Mouse (Mus musculus) v-Abl transformed pro-B cells (cell line): Measurements from ENCODE around the gene Ppp1r1a.

Source experiments
- in situ Hi-C, 2 experiments: fragments of 400-800 bp; cut with MboI; formaldehyde crosslinking; loops; one replicate each; pipeline ENCODE4 v1.15.1; 2025; ENCODE audit not compliant: unreplicated experiment in 2 of 2

Ppp1r1a gene

GRCm38 (mm10) chr15:103518600-103519385, 19.0 kb downstream of the Ppp1r1a start:
- in situ Hi-C loops: no loop called here

GRCm38 (mm10) chr15:103514914-103515313, 22.9 kb downstream of the Ppp1r1a start:
- in situ Hi-C loops: no loop called here

GRCm38 (mm10) chr15:103514119-103514518, 23.7 kb downstream of the Ppp1r1a start:
- in situ Hi-C loops: no loop called here

GRCm38 (mm10) chr15:103513621-103514031, 24.2 kb downstream of the Ppp1r1a start:
- in situ Hi-C loops: no loop called here

GRCm38 (mm10) chr15:103511652-103512051, 26.2 kb downstream of the Ppp1r1a start:
- in situ Hi-C loops: no loop called here

DNA sequence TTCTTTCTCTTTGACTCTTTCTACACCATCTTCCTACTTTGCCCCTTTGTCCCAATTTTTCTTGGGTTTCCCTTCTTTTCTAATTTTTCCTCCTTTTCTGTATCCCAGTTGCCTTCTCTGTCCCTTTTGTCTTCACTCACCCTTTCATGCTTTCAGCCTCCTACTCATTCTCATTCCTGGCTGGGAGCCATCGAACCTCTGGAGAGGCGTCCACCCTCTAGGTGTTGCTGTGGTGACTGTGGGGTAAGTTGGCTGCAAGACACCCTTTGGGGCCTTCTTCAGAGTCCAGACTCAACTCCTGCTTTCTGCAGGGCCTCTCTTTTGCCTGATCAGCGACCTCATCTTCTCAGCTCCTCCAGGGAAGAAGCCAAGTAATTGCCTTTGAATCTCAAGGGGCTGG, 28.5 kb downstream of the Ppp1r1a start:
- in situ Hi-C loops: no loop called here

- in situ Hi-C loops: no loop called here
Measured at GRCm38 (mm10) chr15:103503660-103504059, 34.1 kb downstream of the Ppp1r1a start.

DNA sequence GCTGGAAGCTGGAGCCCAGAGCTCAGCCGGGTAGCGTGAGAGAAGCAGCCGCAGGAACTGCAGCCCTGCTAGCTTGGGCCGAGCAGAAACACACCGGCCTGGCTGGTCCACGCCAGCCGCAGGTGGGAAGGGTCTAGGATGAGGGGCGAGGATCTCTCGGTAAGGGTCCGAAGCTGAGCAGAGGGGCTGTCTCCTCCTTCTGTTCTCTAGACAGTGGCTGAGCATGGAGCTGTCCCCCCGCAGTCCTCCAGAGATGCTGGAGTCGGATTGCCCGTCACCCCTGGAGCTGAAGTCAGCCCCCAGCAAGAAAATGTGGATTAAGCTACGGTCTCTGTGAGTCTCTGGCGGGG, 34.6 kb downstream of the Ppp1r1a start:
- in situ Hi-C loops: no loop called here

- in situ Hi-C loops: no loop called here
Measured at GRCm38 (mm10) chr15:103502435-103503250, 35.2 kb downstream of the Ppp1r1a start, which contains the start of gene Pde1b. Gene Pde1b, plus strand, starts transcription at chr15:103503034.

DNA sequence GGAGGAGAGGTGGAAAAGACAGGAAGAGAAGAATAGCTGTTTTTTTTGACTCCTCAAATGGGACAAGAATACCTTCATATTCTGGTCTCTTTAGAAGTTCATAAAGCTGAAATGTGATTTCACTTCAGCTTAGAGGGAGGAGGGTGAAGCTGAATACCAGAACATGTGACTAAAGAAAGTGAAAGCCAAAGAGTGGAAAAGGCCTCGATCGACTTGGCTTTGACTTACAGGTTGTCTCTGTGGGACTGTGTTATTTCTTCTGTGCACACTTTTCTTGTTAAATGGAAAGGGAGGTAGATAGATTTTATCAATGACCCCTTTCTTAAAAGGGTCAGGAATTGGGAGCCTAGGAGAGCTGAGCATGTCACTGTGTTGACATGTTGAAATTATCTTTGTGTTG, 36.6 kb downstream of the Ppp1r1a start:
- in situ Hi-C loops: no loop called here

GRCm38 (mm10) chr15:103500723-103501122, 37.1 kb downstream of the Ppp1r1a start:
- in situ Hi-C loops: no loop called here

DNA sequence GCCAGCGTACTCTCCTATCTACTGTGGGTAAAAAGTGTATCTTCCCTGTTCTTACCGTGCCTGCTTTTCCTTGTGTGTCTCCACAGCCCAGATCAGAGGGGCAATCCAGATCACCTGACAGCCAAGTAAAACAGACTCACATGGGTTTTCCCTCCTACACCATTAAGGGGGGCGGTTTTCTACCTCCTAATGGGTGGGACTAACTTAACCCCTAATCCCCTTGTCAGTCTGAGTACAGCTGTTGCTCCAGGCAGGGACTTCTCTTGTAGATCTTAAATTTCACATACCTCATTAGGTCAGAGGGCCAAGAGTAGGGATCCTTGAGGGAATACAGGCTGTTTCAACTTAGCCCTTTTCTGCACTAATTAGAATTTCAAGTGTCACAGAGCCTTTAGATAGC, 39.6 kb downstream of the Ppp1r1a start:
- in situ Hi-C loops: no loop called here

GRCm38 (mm10) chr15:103496204-103497140, 41.3 kb downstream of the Ppp1r1a start:
- in situ Hi-C loops: no loop called here

DNA sequence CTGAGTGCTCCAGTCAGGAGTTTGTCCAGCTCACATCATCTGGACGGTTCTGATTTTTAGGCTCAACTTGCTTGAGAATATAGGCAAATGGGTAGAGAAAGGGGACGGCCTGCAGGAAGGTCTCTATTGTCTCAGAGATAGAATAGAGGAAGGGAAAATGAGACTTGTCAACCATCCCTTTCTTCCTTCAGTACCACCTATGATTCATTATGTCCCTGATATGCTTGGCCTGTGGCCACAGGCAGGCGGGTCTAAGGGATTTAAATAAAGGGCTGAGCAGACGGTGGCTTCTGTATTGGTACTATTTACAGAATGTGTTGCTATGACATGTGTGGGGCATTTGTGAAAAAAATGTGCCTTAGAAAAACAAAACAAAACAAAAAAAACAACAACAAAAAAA, 49.5 kb downstream of the Ppp1r1a start:
- in situ Hi-C loops: no loop called here

- in situ Hi-C loops: no loop called here
Measured at GRCm38 (mm10) chr15:103486658-103487057, 51.1 kb downstream of the Ppp1r1a start.

GRCm38 (mm10) chr15:103485106-103485505, 52.7 kb downstream of the Ppp1r1a start:
- in situ Hi-C loops: no loop called here

GRCm38 (mm10) chr15:103484490-103484889, 53.3 kb downstream of the Ppp1r1a start:
- in situ Hi-C loops: no loop called here

DNA sequence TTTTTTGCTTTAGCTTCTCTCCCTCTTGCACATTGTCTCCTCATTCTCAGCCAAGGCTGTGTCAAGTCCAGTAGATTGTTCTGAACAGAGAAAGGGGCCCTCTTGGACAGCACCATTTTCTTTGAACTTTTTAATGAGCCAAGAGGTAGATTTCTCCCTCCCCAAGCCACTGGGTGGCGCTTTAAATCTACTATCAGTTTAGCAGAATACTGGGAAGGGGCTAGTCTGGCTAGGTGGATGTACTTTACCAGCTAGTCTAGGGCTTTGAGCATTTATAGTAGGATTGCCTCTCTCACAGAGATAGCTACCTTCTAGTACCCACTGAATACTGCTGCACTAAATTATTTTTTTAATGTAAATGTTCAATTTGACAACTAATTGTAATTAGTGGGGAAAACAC, 55.3 kb downstream of the Ppp1r1a start:
- in situ Hi-C loops: no loop called here
